Mouse (Mus musculus): Measurements from ENCODE around the gene Sema3b.

Gene Sema3b

DNA sequence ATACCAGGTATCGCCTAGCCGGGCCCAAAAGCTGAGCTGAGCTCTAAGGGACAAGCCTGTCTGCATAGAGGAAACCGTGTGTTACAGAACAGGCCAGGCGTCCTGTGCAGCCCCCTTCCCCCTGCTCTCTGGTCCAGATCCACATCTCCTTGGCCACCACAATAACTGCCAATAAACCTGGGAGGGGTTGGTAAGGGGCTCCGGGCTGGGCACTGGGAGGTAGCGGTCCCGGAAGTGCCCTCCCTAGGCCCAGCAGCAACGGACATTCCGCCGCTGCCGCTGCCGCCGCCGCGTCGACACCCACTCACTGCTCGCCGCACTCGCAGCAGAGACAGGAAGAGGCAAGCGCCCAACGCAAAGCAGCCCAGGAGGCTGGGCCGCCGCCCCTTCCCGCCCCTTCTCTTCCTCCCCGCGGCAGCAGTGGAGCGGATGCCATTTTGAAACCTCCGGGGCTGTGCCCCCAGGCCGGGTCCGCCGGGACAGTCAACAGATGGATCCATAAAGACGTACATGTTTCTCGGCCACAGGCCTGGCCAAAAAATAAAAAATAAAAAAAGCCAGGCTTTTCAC is 24.1 kb upstream of the Sema3b start:
- peak; percentile 75 to 80 for DNase-seq (ENCODE audit: low spot score in 2 of 2)

DNA sequence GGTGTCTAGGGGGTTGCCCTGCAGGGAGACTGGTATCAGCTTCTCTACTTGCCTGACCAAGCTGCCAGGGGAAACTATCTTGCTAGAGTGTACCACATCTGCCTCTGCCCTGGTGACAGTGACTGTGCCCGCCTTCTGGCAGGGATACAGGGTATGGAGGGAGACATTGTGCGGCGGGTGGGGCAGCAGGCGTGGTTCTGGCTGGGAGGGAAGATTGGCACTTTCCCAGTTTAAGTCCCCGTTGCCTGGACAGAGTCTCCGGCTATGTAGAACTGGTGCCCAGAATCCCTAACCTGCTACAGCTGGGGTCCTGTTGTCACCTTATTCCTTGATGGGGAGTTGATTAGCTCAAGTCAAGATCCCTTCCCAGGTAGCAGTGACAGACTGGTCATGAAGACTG is 23.4 kb upstream of the Sema3b start:
- DNase-seq (ENCODE audit: low spot score in 2 of 2), result peak; percentile 58 to 60

DNA sequence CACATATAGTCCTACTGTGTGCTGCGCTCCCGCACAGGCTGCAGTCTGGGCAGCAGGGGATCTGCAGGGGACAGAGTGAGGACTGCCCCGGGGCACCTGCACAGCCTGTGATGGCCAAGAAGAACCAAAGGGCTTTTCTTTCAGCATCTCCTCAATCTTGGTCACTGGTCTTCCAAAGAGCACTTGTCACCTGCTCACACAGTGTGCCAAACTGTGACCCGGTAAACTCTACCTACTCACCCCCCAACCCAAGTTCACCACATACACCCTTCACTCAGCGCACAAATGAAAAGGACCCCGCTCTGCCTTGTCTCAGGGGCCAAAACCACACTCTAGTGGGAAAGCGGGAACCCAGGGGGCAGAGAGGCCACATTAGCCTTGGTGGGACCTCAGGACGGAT is 22.8 kb upstream of the Sema3b start:
- no peak for DNase-seq (ENCODE audit: low spot score in 2 of 2)

DNA sequence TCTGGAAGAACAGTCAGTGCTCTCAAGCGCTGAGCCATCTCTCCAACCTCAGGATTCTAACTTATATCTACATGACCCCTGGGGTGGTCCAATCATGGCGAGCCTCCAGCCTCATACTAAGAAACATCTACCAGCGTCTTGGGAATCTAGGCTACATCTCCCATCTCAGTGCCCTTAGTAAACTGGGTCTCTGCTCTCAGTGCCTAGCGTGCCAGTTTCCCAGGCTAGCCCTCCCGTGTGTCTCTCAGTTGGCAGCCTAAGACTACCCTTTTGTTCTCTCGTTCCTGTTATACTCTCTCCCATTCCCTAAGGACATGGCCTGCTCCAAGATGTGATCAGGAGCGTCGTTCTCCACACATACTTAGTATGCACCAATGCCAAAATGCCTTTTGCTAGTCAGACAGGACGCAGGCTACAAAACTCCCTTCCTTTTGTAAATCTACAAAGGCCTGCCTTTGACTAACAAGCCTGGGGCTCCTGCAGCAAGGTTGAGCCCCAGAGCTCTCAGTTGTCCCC is 22.3 kb upstream of the Sema3b start:
- DNase-seq (ENCODE audit: low spot score in 2 of 2), result no peak

DNA sequence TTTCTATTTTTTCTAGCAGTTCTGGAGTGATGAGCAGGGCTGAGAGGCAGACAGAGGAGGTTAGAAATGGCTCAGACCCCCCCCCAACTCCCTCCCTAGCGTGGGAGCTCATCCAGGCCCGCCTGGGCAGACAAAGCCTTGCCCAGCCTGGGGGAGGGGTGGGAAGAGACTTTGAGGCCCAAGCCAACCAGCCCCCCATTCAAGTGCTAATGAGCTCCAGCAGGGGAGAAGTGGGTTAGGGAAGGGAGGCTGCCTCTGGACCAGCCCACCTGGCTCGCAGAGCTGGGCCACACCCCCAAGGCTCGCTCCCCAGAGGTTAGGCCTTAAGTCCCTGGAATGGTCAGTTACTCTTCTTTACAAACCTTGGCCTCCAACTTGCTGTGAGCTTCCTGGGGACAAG is 21.5 kb upstream of the Sema3b start:
- DNase-seq (ENCODE audit: low spot score in 2 of 2), result no peak

DNA sequence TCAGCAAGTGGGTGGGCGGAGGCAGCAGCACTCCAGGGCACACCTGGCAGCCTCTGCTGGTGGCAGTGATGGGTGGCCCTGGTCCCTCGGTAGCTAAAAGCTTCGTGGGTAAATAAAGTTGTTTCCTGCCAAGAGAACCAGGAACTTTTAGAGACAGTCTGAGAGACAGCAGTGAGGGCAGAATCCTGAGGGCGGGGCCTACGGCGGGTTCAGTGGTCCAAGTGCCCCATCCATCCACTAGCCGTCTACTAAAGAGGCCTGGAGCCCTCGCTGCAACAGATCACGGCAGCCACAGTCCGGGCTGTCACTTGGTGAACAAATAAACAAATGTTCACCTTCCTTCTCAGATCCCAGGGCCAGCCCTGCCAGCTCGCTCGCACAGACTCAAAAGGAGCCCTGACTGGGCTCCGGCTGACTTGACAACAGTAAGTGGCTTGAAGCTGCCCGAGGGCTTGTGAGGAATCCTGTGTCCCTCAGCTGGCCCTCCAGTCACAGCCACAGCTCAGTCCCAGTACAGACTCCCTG is 20.9 kb upstream of the Sema3b start:
- DNase-seq (ENCODE audit: low spot score in 2 of 2), result no peak

DNA sequence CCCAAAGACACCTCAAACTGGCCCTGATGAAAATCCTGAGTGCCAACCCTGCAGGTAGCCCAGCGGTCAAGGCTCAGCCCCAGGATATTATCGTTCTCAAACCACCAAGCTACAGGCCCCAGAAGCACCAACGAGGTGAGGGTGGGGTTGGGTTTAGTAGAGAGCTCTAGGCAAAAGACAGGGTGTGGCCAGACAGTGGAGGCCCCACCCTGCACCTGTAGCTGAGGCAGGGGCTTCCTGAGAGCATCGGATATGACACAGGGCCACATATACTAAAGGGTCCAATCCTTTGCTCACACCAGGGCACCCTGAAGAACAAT is 20.3 kb upstream of the Sema3b start:
- DNase-seq (ENCODE audit: low spot score in 2 of 2), result no peak

DNA sequence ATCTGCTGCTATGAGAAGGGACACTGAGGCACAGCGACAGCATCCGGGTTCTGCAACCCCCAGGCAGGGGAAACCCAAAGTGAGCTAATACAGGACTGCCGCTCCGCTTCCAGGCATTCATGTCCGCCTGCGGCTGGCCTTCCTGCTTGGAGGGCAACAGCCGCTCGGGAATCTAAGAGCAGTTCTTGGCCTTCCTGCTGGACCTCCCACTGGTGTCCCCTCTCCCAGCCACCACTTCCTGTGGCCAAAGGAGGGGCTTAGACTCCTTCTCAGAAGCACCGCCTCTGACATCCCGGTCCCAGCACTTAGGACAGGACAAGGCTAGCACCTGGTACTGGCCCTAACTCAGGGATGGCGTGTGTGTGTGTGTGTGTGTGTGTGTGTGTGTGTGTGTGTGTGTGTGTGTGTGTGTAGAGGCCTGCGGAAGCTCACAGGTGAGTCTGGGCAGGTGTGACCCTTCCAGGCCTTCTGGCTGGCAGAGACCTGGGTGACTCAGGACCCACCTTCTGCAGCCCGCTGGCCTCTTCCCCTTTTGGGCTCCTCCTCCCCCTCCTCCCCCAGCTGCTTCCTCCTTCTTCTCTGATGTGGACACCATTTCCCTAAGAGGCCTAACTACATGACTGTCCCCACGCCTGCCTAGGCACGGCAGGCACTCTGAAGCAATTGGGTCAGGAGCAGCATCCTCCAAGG is 19.8 kb upstream of the Sema3b start:
- peak; percentile 34 to 56 for DNase-seq (ENCODE audit: low spot score in 2 of 2)

DNA sequence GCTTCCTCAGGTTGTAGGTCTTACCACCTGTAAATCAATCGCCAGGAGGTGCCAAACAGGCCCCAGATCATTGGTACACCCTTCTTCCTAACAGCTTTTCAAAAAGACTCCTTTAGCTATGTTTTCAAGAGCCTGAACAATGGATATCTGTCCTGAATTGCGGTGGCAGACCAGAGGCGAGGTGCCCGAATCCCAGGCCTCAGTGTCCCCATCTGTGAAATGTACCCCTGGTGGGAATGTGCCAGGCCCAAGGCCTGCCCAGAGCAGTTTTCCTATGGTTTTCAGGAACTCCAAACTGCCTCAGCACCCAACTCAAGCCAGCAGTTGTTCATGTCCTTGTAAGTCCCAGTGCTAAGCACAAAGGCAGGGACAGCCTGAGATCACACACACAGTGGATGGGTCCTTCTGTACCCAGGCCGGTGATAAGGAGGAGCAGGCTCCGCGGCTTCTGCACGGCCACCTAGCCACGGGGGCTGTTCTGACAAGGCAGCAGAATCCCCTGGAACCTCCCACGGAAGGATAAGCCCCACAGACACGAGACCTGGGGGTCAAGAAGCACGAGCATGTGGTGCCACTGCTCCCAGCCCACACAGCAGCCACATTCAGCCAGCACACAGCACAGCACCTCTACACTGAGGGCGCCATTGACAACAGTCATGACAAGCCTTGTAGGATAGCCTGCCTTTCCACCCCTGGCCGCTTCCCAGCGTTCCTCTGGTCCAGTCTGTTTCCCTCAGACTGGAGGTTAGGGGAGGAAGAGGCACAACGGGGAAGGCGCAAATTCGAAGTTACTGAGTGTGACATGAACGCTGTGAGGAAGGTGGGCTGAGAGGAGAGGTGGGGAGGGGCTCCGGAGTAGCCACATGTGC is 18.6 kb upstream of the Sema3b start:
- no peak for DNase-seq (ENCODE audit: low spot score in 2 of 2)

DNA sequence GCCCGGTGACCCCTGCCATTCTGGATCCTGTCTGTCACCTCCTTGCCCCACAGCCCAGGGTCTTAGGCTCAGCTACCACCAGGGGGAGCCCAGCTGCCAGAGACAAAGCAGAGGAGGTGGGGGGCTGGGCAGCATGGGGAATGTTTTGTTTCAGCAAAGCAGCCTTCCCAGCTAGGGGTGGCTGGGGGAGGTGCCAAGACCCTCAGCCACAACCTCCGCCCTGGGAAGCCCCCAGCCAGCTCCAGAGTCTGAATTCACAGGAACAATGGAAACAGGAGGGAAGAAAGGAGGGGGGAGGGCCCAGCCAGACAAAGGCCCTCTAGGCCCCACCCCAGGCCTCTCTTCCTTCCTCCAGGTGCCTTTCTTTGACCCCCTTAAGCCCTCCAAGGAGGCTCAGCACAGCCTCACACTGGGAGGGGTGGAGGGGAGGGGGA is 17.8 kb upstream of the Sema3b start:
- peak; percentile 59 to 83 for DNase-seq (ENCODE audit: low spot score in 2 of 2)

DNA sequence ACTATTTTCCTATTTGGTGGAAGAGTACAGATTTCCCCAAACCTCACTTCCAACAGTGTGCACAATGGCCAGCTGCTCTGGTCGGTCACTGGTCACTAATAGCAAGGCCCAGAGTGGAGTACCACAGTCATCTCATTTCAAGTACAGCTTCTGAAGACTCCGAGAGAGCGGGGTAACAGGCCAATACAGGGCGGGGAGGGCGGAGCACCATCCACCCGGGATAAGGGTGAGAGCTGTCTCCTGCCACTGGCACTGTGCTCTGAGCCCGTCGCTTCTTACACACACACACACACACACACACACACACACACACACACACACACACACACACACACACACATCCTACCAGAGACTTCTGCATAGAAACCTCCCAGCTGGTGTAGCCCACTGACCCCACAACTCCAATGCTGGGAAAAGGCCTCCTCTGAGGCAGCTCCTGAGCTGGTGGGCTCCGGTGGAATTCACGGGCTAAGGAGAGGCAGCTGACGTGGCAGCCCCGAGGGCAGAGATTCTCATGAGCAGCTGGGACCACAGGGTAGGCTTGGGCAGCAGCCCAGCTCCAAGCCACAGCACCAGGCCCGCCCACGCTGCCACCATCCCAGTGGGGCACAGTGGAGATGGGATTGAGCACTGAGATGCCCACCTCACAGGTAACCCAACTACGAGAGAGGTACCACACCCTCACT is 17.3 kb upstream of the Sema3b start:
- DNase-seq (ENCODE audit: low spot score in 2 of 2), result no peak

DNA sequence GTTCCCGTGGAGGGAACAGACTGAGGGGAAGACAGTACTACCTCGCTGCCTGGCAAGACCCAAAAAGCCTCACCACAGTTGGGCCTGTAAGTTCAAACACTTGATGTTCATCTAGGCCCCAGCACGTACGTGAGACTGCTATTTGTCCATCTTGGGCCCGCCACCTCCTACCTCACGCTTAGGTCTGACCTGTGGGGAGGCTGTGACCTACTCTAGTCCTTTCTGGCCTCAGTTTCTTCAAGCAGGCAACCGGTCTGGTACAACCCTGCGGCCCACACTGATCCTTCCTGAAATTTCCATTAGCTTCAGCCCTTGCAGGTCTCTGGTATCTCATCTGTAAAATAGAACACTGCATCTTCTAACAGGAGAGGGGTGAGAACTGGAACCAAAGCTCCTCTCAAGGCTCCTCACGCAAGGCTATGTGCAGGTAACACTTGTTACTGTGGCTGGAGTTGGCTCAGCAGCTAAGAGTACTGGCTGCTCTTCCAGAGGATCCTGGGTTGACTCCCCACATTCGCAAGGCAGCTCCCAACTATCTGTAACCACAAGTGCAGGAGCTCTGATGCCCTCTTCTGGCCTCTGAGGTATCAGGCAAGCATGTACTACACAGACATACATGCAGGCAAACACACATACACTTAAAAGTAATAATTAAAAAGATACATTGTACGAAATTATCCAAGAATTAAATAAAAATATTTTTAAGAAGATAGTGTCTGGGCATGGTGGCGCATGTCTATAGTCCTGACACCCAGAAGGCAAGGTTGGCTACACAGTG is 16.5 kb upstream of the Sema3b start:
- DNase-seq (ENCODE audit: low spot score in 2 of 2), result no peak

DNA sequence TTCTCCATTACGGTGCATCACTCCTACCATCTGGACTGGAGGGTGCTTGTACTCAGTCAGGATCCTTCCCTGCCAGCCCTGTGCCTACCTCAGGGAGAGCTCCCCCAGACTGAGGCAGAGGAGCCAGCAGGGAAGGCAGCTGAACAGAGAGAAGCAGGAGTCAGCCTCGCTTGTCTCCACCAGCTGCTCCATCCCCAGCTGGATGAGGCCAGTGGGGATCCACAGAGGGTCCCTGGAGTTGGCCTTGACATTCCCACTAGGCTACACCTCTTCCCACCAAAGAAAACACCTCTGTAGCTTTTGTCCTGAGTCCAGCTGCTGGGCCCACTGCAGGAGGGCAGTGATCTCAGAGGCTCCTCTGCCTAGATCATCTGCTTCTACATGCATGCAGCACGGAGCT is 15.9 kb upstream of the Sema3b start:
- no peak for DNase-seq (ENCODE audit: low spot score in 2 of 2)

DNA sequence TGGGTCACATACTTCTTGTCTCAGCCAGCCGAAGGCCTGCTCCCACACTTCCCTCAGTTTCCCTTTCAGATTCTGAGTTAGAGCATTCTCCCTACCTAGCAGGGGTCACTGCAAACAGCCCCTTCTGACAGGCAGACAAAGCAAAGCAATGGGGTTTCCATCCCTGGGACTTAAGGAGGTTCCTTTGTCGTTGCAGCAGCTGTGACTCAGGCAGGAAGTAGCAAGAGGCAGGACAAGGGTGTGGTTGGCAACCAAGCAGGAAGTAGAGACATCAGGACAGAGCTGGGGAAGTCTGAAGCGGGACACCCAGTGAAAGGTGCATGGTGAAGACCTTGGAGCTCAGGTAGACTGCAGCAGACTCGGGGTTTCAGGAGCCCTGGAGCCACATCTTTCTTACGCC is 15.5 kb upstream of the Sema3b start:
- no peak for DNase-seq (ENCODE audit: low spot score in 2 of 2)

DNA sequence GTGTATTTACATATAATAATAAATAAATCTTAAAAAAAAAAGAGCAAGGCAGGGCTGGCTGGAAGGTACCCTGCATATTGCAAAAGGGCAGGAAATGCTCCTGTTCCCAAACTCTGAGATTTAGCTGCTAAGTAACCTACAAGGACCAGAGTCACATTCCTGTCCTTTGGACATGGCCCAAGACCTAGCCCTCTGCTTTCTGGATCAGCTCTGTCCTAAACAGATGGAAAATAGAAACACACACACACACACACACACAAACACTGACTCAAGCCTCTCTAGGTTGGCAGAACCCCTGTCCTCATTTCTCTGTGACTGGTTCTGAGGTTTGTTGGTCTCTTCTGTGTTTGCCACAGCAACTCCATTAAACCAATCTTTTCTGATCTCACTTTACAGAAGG is 11.9 kb upstream of the Sema3b start:
- DNase-seq (ENCODE audit: low spot score in 2 of 2), result no peak

DNA sequence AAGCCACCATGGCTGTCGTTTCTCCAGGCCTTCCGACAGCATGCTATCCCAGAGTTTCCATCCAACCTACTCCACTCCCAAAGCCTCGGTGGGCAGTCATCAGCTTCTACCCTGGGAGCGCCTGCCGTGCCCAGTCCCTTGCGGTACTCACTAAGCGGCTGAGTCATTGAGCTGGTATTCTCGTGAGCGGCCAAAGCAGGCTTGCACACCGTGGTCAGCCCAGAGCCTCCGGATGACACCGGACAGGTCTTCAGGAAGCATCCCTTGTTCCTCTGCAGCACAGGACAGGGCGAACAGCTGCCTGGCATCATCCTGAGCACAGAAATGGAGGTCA is 10.5 kb upstream of the Sema3b start:
- no peak for DNase-seq (ENCODE audit: low spot score in 2 of 2)

DNA sequence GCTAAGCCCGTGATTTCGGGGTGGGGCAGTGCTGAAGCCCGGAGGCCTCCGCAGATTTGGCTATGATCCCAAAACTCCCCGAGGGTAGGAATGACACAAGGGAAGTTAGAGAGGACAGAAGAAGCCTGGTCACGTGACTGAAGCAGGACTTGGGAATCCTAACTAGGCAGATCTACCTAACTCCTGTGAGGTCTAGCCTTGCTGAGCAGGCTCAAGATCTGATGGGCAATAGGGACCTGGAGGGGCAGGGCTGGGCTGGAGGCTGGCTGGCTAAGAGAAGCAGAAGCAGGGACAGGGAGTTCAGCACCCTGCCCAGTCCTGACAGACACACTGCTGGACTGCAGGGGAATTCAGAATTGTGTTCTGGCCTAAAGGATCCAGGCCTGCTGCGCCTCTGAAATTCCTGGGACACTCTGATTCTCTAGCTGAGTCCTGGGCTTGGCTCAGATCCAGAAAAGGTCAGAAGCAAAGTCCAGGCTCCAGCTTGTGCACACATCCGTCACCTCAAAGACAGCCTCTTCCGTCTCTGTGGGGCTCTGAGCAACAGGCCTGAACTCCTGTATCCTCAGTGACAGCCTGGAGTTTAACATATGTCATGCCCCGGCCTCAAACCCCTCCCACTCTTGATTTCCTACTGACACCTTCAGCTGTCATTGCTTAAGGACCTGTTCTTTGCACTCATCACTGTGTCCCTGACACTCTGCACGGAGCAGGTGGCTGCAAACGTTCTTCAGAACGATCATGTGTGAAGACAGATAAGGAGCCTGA is 9.9 kb upstream of the Sema3b start:
- no peak for DNase-seq (ENCODE audit: low spot score in 2 of 2)

DNA sequence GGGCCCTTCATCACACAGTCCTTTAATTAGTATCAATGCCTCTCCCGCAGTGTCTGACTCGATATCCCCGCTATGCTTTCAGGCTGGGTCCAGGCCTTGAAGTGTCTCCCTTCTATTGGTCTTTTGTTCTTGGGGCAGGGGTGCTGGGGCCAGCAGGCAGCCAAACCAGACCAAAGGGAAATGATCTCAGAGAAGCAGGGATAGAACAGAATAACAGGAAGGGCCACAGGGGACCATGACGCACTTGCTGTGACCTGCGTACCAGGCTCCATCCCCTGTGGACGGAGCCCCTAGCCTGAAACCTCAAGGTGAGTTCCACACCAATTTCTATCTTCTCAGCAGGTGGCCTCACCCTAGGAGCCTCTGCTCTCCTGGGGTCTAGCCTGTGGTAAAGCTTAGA is 9.1 kb upstream of the Sema3b start:
- no peak for DNase-seq (ENCODE audit: low spot score in 2 of 2)

DNA sequence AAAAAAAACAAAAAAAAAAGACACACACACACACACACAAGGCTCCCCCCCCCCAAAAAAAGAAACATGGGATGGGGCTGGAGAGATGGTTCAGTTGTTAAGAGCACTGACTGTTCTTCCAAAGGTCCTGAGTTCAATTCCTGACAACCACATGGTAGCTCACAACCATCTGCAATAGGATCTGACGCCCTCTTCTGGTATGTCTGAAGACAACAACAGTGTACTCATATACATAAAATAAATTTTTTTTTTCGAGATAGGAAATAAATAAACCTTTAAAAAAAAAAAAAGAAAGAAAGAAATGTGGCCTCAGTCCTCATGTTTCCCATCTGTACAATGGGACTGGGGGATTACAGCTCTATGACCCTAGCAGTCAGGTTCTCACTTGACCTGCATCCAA is 8.4 kb upstream of the Sema3b start:
- no peak for DNase-seq (ENCODE audit: low spot score in 2 of 2)

DNA sequence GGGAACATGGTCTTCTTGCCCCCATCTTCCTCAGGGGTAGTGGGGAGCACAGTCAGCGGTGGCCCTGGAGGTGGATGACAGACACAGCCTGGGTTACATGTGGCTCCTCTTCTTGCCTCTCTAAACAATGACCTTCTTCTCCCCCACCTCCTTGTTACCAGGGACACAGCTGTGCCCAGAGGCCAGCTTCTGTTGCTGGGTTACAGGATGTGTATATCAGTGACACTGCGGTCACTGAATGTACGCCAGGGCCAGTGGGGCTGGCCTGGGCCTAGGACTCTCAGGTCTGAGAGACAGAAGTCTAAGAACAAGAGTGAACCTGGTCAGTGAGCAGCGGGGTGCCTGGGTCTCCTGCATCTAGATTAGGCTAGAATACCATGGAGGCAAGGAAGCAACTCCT is 6.0 kb upstream of the Sema3b start:
- DNase-seq (ENCODE audit: low spot score in 2 of 2), result no peak
